Mouse (Mus musculus): Measurements from ENCODE around the gene Mprip. TPM values are rescaled to one million over a fixed set of nuclear protein-coding genes. Genes with fewer than 3 reads are reported as not detected.

The Mprip gene
- polyA plus RNA-seq, 1 experiment = 246 TPM

DNA sequence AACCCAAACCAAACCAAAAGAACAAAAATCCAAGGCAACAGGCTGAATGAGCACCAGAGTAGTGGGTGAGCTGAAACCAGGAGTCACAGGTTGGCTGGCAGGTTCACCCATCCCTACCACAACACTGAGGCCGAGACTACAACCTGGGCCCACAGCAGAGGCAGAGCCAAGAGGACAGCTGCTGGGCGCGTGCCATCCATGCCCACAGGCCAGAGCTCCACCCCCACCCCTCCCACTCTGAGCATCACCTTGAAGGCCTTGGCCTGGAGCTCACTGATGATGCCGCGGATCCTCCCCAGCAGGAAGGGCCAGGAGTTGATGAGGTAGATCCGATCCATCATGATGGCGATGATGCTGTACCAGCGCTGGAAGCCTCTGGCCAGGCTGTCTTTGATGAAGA, 140.8 kb downstream of the Mprip start:
- H3K36me3 ChIP-seq (ENCODE audit: control insufficient read depth, insufficient read depth, low read length) = no peaks in the 10 kb centered on the region; the same call in none of the 2 replicates

DNA sequence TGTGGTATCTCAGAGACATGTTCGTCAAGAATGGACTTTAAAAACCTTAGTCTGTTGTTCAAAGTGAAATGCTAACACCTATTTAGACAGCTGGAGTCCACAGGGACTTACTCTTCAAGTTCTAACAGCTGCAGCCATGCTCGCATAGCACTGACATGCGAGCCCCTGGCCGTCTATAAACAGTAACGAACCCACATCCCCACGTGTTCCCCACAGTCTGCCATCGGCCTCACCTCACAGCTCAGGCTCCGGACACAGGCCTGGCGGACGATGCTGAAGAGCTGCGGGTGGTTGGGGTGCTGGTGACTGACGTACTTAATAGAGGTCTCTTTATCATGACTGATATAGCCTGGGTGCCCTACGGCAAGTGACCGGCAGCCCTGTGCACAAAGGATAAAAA, 142.4 kb downstream of the Mprip start:
- no peaks in the 10 kb centered on the region; the same call in none of the 2 replicates for H3K36me3 ChIP-seq (ENCODE audit: control insufficient read depth, insufficient read depth, low read length)
- peaks cover 2% of the 10 kb centered on the region; the same call in 1 of the 2 replicates for H3K4me1 ChIP-seq (ENCODE audit: control insufficient read depth, insufficient read depth, low read length)

More for the DNA sequence above, 140.8 kb downstream of the Mprip start:
- TF ChIP-seq CTCF (IDR thresholded peaks at IDR 0.05; ENCODE audit: control insufficient read depth, insufficient read depth, insufficient replicate concordance, low read depth, low read length) = no peak
- no peak for TF ChIP-seq POLR2A (IDR thresholded peaks at IDR 0.05; ENCODE audit: control insufficient read depth, low read depth, low read length)
- no peaks in the 10 kb centered on the region for H3K27me3 ChIP-seq (ENCODE audit: control insufficient read depth, insufficient read depth, low read length)
- no peaks in the 10 kb centered on the region for H3K4me1 ChIP-seq (ENCODE audit: control insufficient read depth, insufficient read depth, low read length)
- no peak overlapping the region for H3K4me3 ChIP-seq (ENCODE audit: control insufficient read depth, low read depth, low read length)
- no peak overlapping the region for H3K27ac ChIP-seq (ENCODE audit: control insufficient read depth, insufficient read depth, low read depth, low read length)

DNA sequence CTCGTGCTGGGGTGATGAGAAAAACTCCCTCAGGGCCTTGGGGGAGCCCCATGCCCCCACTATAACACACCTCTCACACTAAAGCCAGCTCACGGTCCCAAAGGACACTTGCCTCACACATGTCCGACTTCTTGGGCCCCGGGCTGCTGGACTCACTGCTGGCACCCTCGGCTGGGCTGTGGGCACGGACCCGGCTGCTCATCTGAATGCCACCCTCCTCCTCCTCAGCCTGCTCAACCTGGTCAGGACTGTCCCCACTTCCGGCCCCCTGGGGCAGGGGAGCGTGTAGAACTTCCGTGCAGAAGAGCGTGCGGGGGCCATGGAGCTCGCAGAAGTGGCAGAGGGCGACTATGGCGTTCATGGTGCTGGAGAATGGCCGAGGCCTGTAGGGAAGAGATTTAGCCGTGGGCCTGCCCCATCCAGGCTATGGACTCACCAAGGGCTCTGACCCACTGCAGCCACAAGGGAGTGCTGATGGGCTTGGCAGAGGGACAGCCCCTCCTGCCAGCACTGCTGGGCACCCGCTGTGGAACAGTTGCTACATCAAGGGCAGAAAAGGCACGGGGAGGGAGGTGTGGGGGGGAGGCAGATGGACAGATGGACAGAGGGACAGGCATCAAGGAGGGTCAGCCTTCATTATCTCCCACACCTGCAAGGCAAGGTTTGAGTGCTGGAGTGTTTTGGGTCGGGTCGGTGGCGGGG, 143.5 kb downstream of the Mprip start:
- Histone ChIP-seq H3K27ac (ENCODE audit: control insufficient read depth, insufficient read depth, low read depth, low read length) (no peak overlapping the region), H3K4me1 (ENCODE audit: control insufficient read depth, insufficient read depth, low read length) (peaks cover 5% of the 10 kb centered on the region), H3K36me3 (ENCODE audit: control insufficient read depth, insufficient read depth, low read length) (no peaks in the 10 kb centered on the region; the same call in none of the 2 replicates), H3K27me3 (ENCODE audit: control insufficient read depth, insufficient read depth, low read length) (no peaks in the 10 kb centered on the region), H3K4me3 (ENCODE audit: control insufficient read depth, low read depth, low read length) (no peak overlapping the region)
- no peak for TF ChIP-seq CTCF (IDR thresholded peaks at IDR 0.05; ENCODE audit: control insufficient read depth, insufficient read depth, insufficient replicate concordance, low read depth, low read length)
- no peak for TF ChIP-seq POLR2A (IDR thresholded peaks at IDR 0.05; ENCODE audit: control insufficient read depth, low read depth, low read length)

More for the DNA sequence above, 142.4 kb downstream of the Mprip start:
- Histone ChIP-seq H3K27ac (ENCODE audit: control insufficient read depth, insufficient read depth, low read depth, low read length) (no peak overlapping the region), H3K4me3 (ENCODE audit: control insufficient read depth, low read depth, low read length) (no peak overlapping the region), H3K27me3 (ENCODE audit: control insufficient read depth, insufficient read depth, low read length) (no peaks in the 10 kb centered on the region)
- TF ChIP-seq CTCF (IDR thresholded peaks at IDR 0.05; ENCODE audit: control insufficient read depth, insufficient read depth, insufficient replicate concordance, low read depth, low read length) = no peak
- TF ChIP-seq POLR2A (IDR thresholded peaks at IDR 0.05; ENCODE audit: control insufficient read depth, low read depth, low read length) = no peak

DNA sequence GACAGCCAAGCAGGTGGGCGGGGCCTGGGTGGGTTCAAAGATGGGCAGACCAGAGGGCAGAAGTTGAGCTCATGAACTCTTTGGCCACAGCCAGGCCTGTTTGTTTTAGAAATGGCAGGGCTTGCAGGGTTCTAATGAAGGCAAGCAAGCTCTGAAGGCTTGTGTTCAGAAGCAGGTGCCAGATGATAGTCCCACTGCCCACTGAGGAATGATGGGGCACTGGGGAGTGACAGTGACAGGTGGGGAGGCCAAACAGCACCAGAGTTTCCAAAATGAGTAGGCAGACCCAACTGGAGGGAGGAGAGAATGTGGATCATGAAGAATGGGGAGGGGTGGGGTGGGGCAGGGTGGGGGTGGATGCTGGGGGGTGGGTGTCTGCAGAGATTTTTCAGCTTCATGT, 144.2 kb downstream of the Mprip start:
- TF ChIP-seq CTCF (IDR thresholded peaks at IDR 0.05; ENCODE audit: control insufficient read depth, insufficient read depth, insufficient replicate concordance, low read depth, low read length) (no peak), POLR2A (IDR thresholded peaks at IDR 0.05; ENCODE audit: control insufficient read depth, low read depth, low read length) (no peak)
- no peak overlapping the region for H3K4me3 ChIP-seq (ENCODE audit: control insufficient read depth, low read depth, low read length)
- no peaks in the 10 kb centered on the region for H3K27me3 ChIP-seq (ENCODE audit: control insufficient read depth, insufficient read depth, low read length)
- H3K36me3 ChIP-seq (ENCODE audit: control insufficient read depth, insufficient read depth, low read length) = no peaks in the 10 kb centered on the region; the same call in none of the 2 replicates
- peaks cover 5% of the 10 kb centered on the region for H3K4me1 ChIP-seq (ENCODE audit: control insufficient read depth, insufficient read depth, low read length)
- H3K27ac ChIP-seq (ENCODE audit: control insufficient read depth, insufficient read depth, low read depth, low read length) = no peak overlapping the region

DNA sequence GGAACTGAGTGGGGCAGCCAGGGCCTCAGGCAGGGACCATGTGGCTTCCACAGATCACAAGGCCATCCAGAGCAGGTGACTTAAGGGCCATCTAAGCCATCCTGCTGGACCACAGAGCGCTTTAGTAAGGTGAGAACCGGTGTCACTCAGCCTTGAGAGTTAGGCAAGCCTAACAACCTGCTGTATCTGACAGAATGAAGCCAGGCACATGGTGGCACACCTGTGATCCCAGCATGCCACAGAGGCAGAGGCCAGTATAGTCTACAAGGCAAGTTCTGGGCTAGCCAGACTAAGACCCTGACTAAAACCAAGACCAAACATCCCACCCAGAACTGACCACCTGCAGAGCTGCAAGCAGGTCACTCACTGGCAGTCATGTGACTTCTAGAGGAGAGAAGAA, 144.6 kb downstream of the Mprip start:
- Histone ChIP-seq H3K27ac (ENCODE audit: control insufficient read depth, insufficient read depth, low read depth, low read length) (no peak overlapping the region), H3K4me1 (ENCODE audit: control insufficient read depth, insufficient read depth, low read length) (peaks cover 5% of the 10 kb centered on the region), H3K27me3 (ENCODE audit: control insufficient read depth, insufficient read depth, low read length) (no peaks in the 10 kb centered on the region), H3K4me3 (ENCODE audit: control insufficient read depth, low read depth, low read length) (no peak overlapping the region), H3K36me3 (ENCODE audit: control insufficient read depth, insufficient read depth, low read length) (no peaks in the 10 kb centered on the region; the same call in none of the 2 replicates)
- TF ChIP-seq POLR2A (IDR thresholded peaks at IDR 0.05; ENCODE audit: control insufficient read depth, low read depth, low read length) = no peak
- TF ChIP-seq CTCF (IDR thresholded peaks at IDR 0.05; ENCODE audit: control insufficient read depth, insufficient read depth, insufficient replicate concordance, low read depth, low read length) = no peak

DNA sequence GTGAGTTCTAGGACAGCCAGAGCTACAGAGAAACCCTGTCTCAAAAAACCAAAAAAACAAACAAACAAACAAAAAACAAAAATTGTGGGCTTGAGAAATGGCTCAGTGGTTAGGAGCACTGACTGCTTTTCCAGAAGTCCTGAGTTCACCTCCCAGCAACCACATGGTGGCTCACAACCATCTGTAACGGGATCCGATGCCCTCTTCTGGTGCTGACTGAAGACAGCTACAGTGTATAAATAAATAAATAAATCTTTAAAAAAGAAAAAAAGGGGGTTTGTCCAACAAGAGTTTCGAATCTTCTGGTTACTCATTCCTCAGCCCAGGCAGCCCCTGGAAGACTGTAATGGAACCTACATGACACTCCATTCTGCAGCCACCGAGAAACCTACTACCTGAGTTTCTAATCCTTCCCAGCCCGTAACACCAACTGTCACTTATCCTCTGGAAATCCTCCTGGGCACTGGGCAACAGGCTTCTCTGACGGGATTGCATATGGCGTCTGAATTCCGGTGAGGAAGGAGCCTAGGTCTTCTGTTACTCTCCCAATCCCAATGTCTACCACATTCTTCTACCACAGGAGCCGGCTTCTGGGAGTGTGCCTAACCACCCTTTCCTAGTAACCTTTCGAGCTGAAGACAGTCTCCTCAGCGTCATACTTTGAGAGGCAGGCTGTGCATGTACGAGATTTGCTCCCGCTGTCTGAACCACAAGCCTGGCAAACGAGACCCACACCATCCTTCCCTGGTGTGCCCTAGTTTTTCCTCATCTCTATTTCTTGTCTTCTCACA, 147.3 kb downstream of the Mprip start:
- Histone ChIP-seq H3K4me1 (ENCODE audit: control insufficient read depth, insufficient read depth, low read length) (peaks cover 7% of the 10 kb centered on the region), H3K4me3 (ENCODE audit: control insufficient read depth, low read depth, low read length) (peak overlapping the region; percentile 90), H3K27ac (ENCODE audit: control insufficient read depth, insufficient read depth, low read depth, low read length) (peak overlapping the region; percentile 10; the same call in 1 of the 2 replicates), H3K36me3 (ENCODE audit: control insufficient read depth, insufficient read depth, low read length) (no peaks in the 10 kb centered on the region; the same call in 1 of the 2 replicates), H3K27me3 (ENCODE audit: control insufficient read depth, insufficient read depth, low read length) (no peaks in the 10 kb centered on the region)
- no peak for TF ChIP-seq POLR2A (IDR thresholded peaks at IDR 0.05; ENCODE audit: control insufficient read depth, low read depth, low read length)
- no peak for TF ChIP-seq CTCF (IDR thresholded peaks at IDR 0.05; ENCODE audit: control insufficient read depth, insufficient read depth, insufficient replicate concordance, low read depth, low read length)

DNA sequence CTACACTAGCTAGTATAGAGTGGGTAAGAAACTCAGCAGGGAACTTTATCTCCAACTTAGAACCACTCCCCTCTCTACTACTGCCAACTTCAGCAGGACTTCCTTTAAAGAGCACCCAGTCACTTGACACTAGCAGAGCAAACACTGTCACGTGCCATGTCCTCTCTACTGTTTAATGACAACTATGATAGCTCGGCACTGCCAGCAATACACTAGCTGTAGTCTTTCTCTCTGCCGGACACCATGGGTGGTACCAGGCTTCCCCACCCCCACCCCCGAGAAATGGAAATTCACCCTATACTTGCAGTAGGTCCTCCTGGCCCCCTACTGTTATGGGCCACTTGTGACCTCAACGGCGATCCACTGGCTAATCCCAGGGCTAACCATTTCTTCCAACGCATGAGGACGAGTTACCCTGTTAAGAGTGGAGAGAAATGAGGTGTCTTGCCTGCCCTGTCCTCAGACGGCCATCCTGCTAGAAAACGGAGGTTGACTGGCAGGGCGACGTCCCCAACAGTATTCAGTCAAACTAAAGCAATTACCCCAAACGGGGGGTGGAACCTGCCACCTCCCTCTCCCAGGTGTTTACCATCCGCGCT, 148.1 kb downstream of the Mprip start:
- Histone ChIP-seq H3K4me1 (ENCODE audit: control insufficient read depth, insufficient read depth, low read length) (peaks cover 7% of the 10 kb centered on the region), H3K36me3 (ENCODE audit: control insufficient read depth, insufficient read depth, low read length) (no peaks in the 10 kb centered on the region; the same call in 1 of the 2 replicates), H3K27me3 (ENCODE audit: control insufficient read depth, insufficient read depth, low read length) (no peaks in the 10 kb centered on the region), H3K4me3 (ENCODE audit: control insufficient read depth, low read depth, low read length) (peak overlapping the region; percentile 90), H3K27ac (ENCODE audit: control insufficient read depth, insufficient read depth, low read depth, low read length) (peak overlapping the region; percentile 98)
- TF ChIP-seq CTCF (IDR thresholded peaks at IDR 0.05; ENCODE audit: control insufficient read depth, insufficient read depth, insufficient replicate concordance, low read depth, low read length) (no peak), POLR2A (IDR thresholded peaks at IDR 0.05; ENCODE audit: control insufficient read depth, low read depth, low read length) (no peak)
